Mouse (Mus musculus): ENCODE measurements at regions not wholly inside any gene's neighbourhood (a gene's known extent, or its start where the extent isn't known, plus 50 kb on each side); places are given as distances from the start of the nearest gene placed in this dataset.
"Not testable (repeated sequence)": the region's sequence is repeated elsewhere in the genome, so short reads cannot be mapped to it uniquely, and the experiment has no call there.

- no peaks in the 10 kb centered on the region for H3K4me1 ChIP-seq (replicated peaks; ENCODE audit: control insufficient read depth, insufficient read depth, low read length)
- H3K27me3 ChIP-seq (replicated peaks; ENCODE audit: control insufficient read depth, insufficient read depth, low read length): no peaks in the 10 kb centered on the region
- no peak overlapping the region for H3K27ac ChIP-seq (ENCODE audit: low read depth)
- H3K4me3 ChIP-seq (ENCODE audit: low read depth, low read length): no peak overlapping the region
- no peaks in the 10 kb centered on the region for H3K9me3 ChIP-seq (ENCODE audit: control insufficient read depth, low read length)
- no peaks in the 10 kb centered on the region for H3K36me3 ChIP-seq (ENCODE audit: control insufficient read depth, insufficient read depth, low read length)
- DNase-seq (ENCODE audit: low spot score) (no peak), ATAC-seq (replicated peaks; ENCODE audit: low FRiP score, low TSS enrichment, low read depth) (no peak)
- H3K4me2 ChIP-seq (ENCODE audit: low read length): no peak overlapping the region
- H3K9ac ChIP-seq (ENCODE audit: low read length): no peak overlapping the region
Observed at GRCm38 (mm10) chr10:31143856-31144488, 169.2 kb upstream of the Hddc2 start.

- H3K4me2 ChIP-seq (ENCODE audit: low read length): no peak overlapping the region
- WGBS: 90% methylated on average over 3 of the region's 3 CpGs
- ATAC-seq (replicated peaks; ENCODE audit: low FRiP score, low TSS enrichment, low read depth) (no peak), DNase-seq (ENCODE audit: low spot score) (no peak)
- H3K9me3 ChIP-seq (ENCODE audit: control insufficient read depth, low read length): no peaks in the 10 kb centered on the region
- H3K27ac ChIP-seq (ENCODE audit: low read depth): no peak overlapping the region
- no peak overlapping the region for H3K9ac ChIP-seq (ENCODE audit: low read length)
- no peaks in the 10 kb centered on the region for H3K27me3 ChIP-seq (replicated peaks; ENCODE audit: control insufficient read depth, insufficient read depth, low read length)
- H3K36me3 ChIP-seq (ENCODE audit: control insufficient read depth, insufficient read depth, low read length): no peaks in the 10 kb centered on the region
- H3K4me3 ChIP-seq (ENCODE audit: low read depth, low read length): no peak overlapping the region
- H3K4me1 ChIP-seq (replicated peaks; ENCODE audit: control insufficient read depth, insufficient read depth, low read length): no peaks in the 10 kb centered on the region
Observed at GRCm38 (mm10) chr10:31144489-31144872, 168.7 kb upstream of the Hddc2 start.

GRCm38 (mm10) chr10:31173169-31173686 is 140.0 kb upstream of the Hddc2 start:
- peak; percentile 77 for DNase-seq (ENCODE audit: low spot score)
- no peak overlapping the region for H3K9ac ChIP-seq (ENCODE audit: low read length)

GRCm38 (mm10) chr10:31189577-31189976 is 123.6 kb upstream of the Hddc2 start:
- no peaks in the 10 kb centered on the region for H3K4me1 ChIP-seq (replicated peaks; ENCODE audit: control insufficient read depth, insufficient read depth, low read length)
- H3K27me3 ChIP-seq (replicated peaks; ENCODE audit: control insufficient read depth, insufficient read depth, low read length): no peaks in the 10 kb centered on the region
- H3K27ac ChIP-seq (ENCODE audit: low read depth): no peak overlapping the region
- no peak for ATAC-seq (replicated peaks; ENCODE audit: low FRiP score, low TSS enrichment, low read depth)
- no peak for DNase-seq (ENCODE audit: low spot score)
- H3K36me3 ChIP-seq (ENCODE audit: control insufficient read depth, insufficient read depth, low read length): no peaks in the 10 kb centered on the region
- no peak overlapping the region for H3K4me2 ChIP-seq (ENCODE audit: low read length)
- H3K9ac ChIP-seq (ENCODE audit: low read length): no peak overlapping the region
- H3K4me3 ChIP-seq (ENCODE audit: low read depth, low read length): no peak overlapping the region
- H3K9me3 ChIP-seq (ENCODE audit: control insufficient read depth, low read length): no peaks in the 10 kb centered on the region
- WGBS: 9% methylated on average over 1 of the region's 1 CpGs

More at GRCm38 (mm10) chr10:31173169-31173686, 140.0 kb upstream of the Hddc2 start:
- Histone ChIP-seq H3K4me2 (ENCODE audit: low read length) (no peak overlapping the region), H3K4me1 (replicated peaks; ENCODE audit: control insufficient read depth, insufficient read depth, low read length) (peaks cover 16% of the 10 kb centered on the region; the same call in 1 of the 2 replicates), H3K27me3 (replicated peaks; ENCODE audit: control insufficient read depth, insufficient read depth, low read length) (no peaks in the 10 kb centered on the region), H3K4me3 (ENCODE audit: low read depth, low read length) (no peak overlapping the region), H3K9me3 (ENCODE audit: control insufficient read depth, low read length) (no peaks in the 10 kb centered on the region), H3K36me3 (ENCODE audit: control insufficient read depth, insufficient read depth, low read length) (no peaks in the 10 kb centered on the region), H3K27ac (ENCODE audit: low read depth) (peak overlapping the region; percentile 70)
- 31% methylated on average over 15 of the region's 15 CpGs for WGBS
- ATAC-seq (replicated peaks; ENCODE audit: low FRiP score, low TSS enrichment, low read depth): peak; percentile 96

GRCm38 (mm10) chr10:31212164-31212563 is 101.0 kb upstream of the Hddc2 start:
- H3K9ac ChIP-seq (ENCODE audit: low read length); H3K36me3 ChIP-seq (ENCODE audit: control insufficient read depth, insufficient read depth, low read length); H3K27me3 ChIP-seq (replicated peaks; ENCODE audit: control insufficient read depth, insufficient read depth, low read length); H3K4me1 ChIP-seq (replicated peaks; ENCODE audit: control insufficient read depth, insufficient read depth, low read length); DNase-seq (ENCODE audit: low spot score); H3K9me3 ChIP-seq (ENCODE audit: control insufficient read depth, low read length); H3K4me2 ChIP-seq (ENCODE audit: low read length); ATAC-seq (replicated peaks; ENCODE audit: low FRiP score, low TSS enrichment, low read depth); H3K4me3 ChIP-seq (ENCODE audit: low read depth, low read length); H3K27ac ChIP-seq (ENCODE audit: low read depth): not testable (repeated sequence)
- WGBS: 92% methylated on average over 8 of the region's 8 CpGs

- WGBS: 72% methylated on average over 2 of the region's 2 CpGs
- Histone ChIP-seq H3K36me3 (ENCODE audit: control insufficient read depth, insufficient read depth, low read length) (no peaks in the 10 kb centered on the region), H3K27ac (ENCODE audit: low read depth) (no peak overlapping the region), H3K4me3 (ENCODE audit: low read depth, low read length) (no peak overlapping the region), H3K9ac (ENCODE audit: low read length) (no peak overlapping the region), H3K27me3 (replicated peaks; ENCODE audit: control insufficient read depth, insufficient read depth, low read length) (no peaks in the 10 kb centered on the region), H3K9me3 (ENCODE audit: control insufficient read depth, low read length) (no peaks in the 10 kb centered on the region), H3K4me1 (replicated peaks; ENCODE audit: control insufficient read depth, insufficient read depth, low read length) (no peaks in the 10 kb centered on the region), H3K4me2 (ENCODE audit: low read length) (no peak overlapping the region)
- ATAC-seq (replicated peaks; ENCODE audit: low FRiP score, low TSS enrichment, low read depth) (no peak), DNase-seq (ENCODE audit: low spot score) (no peak)
Observed at GRCm38 (mm10) chr10:31212778-31213454, 100.3 kb upstream of the Hddc2 start.

- Histone ChIP-seq H3K9ac (ENCODE audit: low read length) (no peak overlapping the region), H3K4me3 (ENCODE audit: low read depth, low read length) (no peak overlapping the region), H3K9me3 (ENCODE audit: control insufficient read depth, low read length) (no peaks in the 10 kb centered on the region), H3K4me2 (ENCODE audit: low read length) (no peak overlapping the region), H3K36me3 (ENCODE audit: control insufficient read depth, insufficient read depth, low read length) (no peaks in the 10 kb centered on the region), H3K4me1 (replicated peaks; ENCODE audit: control insufficient read depth, insufficient read depth, low read length) (no peaks in the 10 kb centered on the region), H3K27me3 (replicated peaks; ENCODE audit: control insufficient read depth, insufficient read depth, low read length) (no peaks in the 10 kb centered on the region), H3K27ac (ENCODE audit: low read depth) (no peak overlapping the region)
- no peak for ATAC-seq (replicated peaks; ENCODE audit: low FRiP score, low TSS enrichment, low read depth)
- no peak for DNase-seq (ENCODE audit: low spot score)
- 48% methylated on average over 1 of the region's 1 CpGs for WGBS
Observed at GRCm38 (mm10) chr10:31221902-31222301, 91.3 kb upstream of the Hddc2 start.

GRCm38 (mm10) chr10:31229078-31229477 is 84.1 kb upstream of the Hddc2 start:
- no peaks in the 10 kb centered on the region for H3K4me1 ChIP-seq (replicated peaks; ENCODE audit: control insufficient read depth, insufficient read depth, low read length)
- 88% methylated on average over 3 of the region's 3 CpGs for WGBS
- ATAC-seq (replicated peaks; ENCODE audit: low FRiP score, low TSS enrichment, low read depth) (no peak), DNase-seq (ENCODE audit: low spot score) (no peak)
- no peak overlapping the region for H3K27ac ChIP-seq (ENCODE audit: low read depth)
- no peak overlapping the region for H3K4me2 ChIP-seq (ENCODE audit: low read length)
- H3K36me3 ChIP-seq (ENCODE audit: control insufficient read depth, insufficient read depth, low read length): no peaks in the 10 kb centered on the region
- H3K27me3 ChIP-seq (replicated peaks; ENCODE audit: control insufficient read depth, insufficient read depth, low read length): no peaks in the 10 kb centered on the region
- H3K4me3 ChIP-seq (ENCODE audit: low read depth, low read length): no peak overlapping the region
- H3K9me3 ChIP-seq (ENCODE audit: control insufficient read depth, low read length): no peaks in the 10 kb centered on the region
- H3K9ac ChIP-seq (ENCODE audit: low read length): no peak overlapping the region

All from intestine, embryonic 14.5 days (tissue).